Mouse (Mus musculus): ENCODE data around the gene Itih2.

- TF ChIP-seq CTCF (IDR thresholded peaks at IDR 0.05; ENCODE audit: low read depth) (no peak), EP300 (IDR thresholded peaks at IDR 0.05; ENCODE audit: low read depth) (no peak)
Measured at GRCm38 (mm10) chr2:10162011-10162410, 30.8 kb upstream of the Itih2 start.
